Mouse (Mus musculus) cerebellum, postnatal 25 days (tissue): ENCODE measurements at regions not wholly inside any gene's neighbourhood (a gene's known extent, or its start where the extent isn't known, plus 50 kb on each side); places are given as distances from the start of the nearest gene placed in this dataset.

Experiments used
- DNase-seq, 2 experiments: peaks; one replicate each; pipeline ENCODE4 v3.0.0; 2021; ENCODE audit warnings: mixed read lengths in 2 of 2

DNA sequence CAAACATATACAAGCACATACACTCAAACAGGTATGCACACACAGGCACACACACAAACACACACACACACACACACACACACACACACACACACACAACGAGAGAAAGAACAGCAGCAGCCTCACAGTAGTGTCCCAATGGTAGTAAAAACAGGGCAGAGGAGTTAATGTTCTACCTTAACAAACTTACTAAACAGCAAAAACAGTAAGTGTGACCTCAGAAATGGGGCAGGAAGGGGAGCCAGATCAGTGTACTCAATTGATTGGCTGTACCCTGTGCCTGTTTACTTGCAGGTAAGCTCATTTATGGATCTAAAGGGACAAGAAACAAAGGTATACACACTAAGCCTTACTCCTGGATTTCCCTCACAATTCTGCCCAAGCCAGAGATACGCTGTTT is 53.6 kb upstream of the Ell2 start:
- no peak for DNase-seq
